Comparison of ENCODE assay signal across 16 mouse cellular contexts in genomic region chr2:17698161-17699087, GRCm38 (mm10). TPM values are rescaled to one million over a fixed set of nuclear protein-coding genes. Genes with fewer than 3 reads are reported as not detected.
DNase-seq lines count a peak whose midpoint lies in the region; ATAC-seq lines count a peak whose summit lies in the region.
"Had no signal": no experiment of that assay in that cellular context is flagged by ENCODE, and none has a peak within 500 bp of the region (broad histone marks: within the 10 kb centered on the region; RNA-seq: fewer than 3 reads in every experiment).

No protein-coding gene starts in this region.

- H3K27me3 ChIP-seq in midbrain, embryonic 11.5 days (ENCODE audit: control insufficient read depth, insufficient read depth, low read length): no peaks in the 10 kb centered on the region
- no peaks in the 10 kb centered on the region for H3K27me3 ChIP-seq in intestine, embryonic 15.5 days (replicated peaks)
- H3K27me3 ChIP-seq: heart, embryonic 12.5 days; limb, embryonic 12.5 days had no signal

- H3K4me2 ChIP-seq in midbrain, embryonic 11.5 days: no peak overlapping the region
- no peak overlapping the region for H3K4me2 ChIP-seq in intestine, embryonic 15.5 days (replicated peaks)
- H3K4me2 ChIP-seq: heart, embryonic 12.5 days; limb, embryonic 12.5 days had no signal

- DNase-seq in left cerebral cortex, postnatal 4 days: peak; percentile 15
- no peak for DNase-seq in left cerebral cortex, adult 8-10 months (ENCODE audit: low spot score in 2 of 2)
- peak; percentile 60 for DNase-seq in gonadal fat pad, adult 2 months (ENCODE audit: low read depth)
- DNase-seq in midbrain, embryonic 11.5 days (ENCODE audit: low spot score, missing footprints): peak; percentile 70
- DNase-seq in heart, adult 18-20 months: no peak
- no peak for DNase-seq in frontal cortex, postnatal 36 days (ENCODE audit: low spot score in 2 of 2)
- DNase-seq in left cerebral cortex, postnatal 10 days (ENCODE audit: extremely low spot score in 1 of 2, low spot score in 2 of 2): no peak
- DNase-seq: B cell, adult 2 months; lung, adult 18-20 months; right cerebral cortex, adult 18-20 months; thymus, adult 18-20 months had no signal

- intact Hi-C loops in left cerebral cortex, postnatal 4 days (cut with DNase I): no loop called here
- intact Hi-C loops in left cerebral cortex, postnatal 10 days (cut with DNase I): no loop called here

- no peak overlapping the region for H3K4me3 ChIP-seq in midbrain, embryonic 11.5 days (ENCODE audit: low read depth, low read length)
- no peak overlapping the region for H3K4me3 ChIP-seq in intestine, embryonic 15.5 days (replicated peaks)
- H3K4me3 ChIP-seq: heart, embryonic 12.5 days; limb, embryonic 12.5 days; myocyte had no signal

- H3K9ac ChIP-seq in midbrain, embryonic 11.5 days (ENCODE audit: low read length): no peak overlapping the region
- H3K9ac ChIP-seq in intestine, embryonic 15.5 days: no peak overlapping the region
- H3K9ac ChIP-seq: heart, embryonic 12.5 days; limb, embryonic 12.5 days had no signal

- H3K9me3 ChIP-seq in midbrain, embryonic 11.5 days (ENCODE audit: control insufficient read depth, low read length): no peaks in the 10 kb centered on the region
- no peaks in the 10 kb centered on the region for H3K9me3 ChIP-seq in intestine, embryonic 15.5 days
- H3K9me3 ChIP-seq: heart, embryonic 12.5 days; limb, embryonic 12.5 days had no signal

- H3K36me3 ChIP-seq in midbrain, embryonic 11.5 days (ENCODE audit: control insufficient read depth, insufficient read depth, low read length): no peaks in the 10 kb centered on the region
- no peaks in the 10 kb centered on the region for H3K36me3 ChIP-seq in intestine, embryonic 15.5 days
- H3K36me3 ChIP-seq: heart, embryonic 12.5 days; limb, embryonic 12.5 days had no signal

- 36% methylated on average over 4 of the region's 4 CpGs for WGBS in midbrain, embryonic 11.5 days
- WGBS in intestine, embryonic 15.5 days: 66% methylated on average over 4 of the region's 4 CpGs

- H3K27ac ChIP-seq in midbrain, embryonic 11.5 days (ENCODE audit: low read depth, low read length): no peak overlapping the region
- H3K27ac ChIP-seq in intestine, embryonic 15.5 days: no peak overlapping the region
- H3K27ac ChIP-seq: limb, embryonic 12.5 days; macrophage had no signal

- peaks cover 7% of the 10 kb centered on the region for H3K4me1 ChIP-seq in midbrain, embryonic 11.5 days (ENCODE audit: control insufficient read depth, insufficient read depth, low read length)
- H3K4me1 ChIP-seq in intestine, embryonic 15.5 days (replicated peaks): no peaks in the 10 kb centered on the region
- H3K4me1 ChIP-seq: heart, embryonic 12.5 days had no signal

- peak; percentile 61 for ATAC-seq in midbrain, embryonic 11.5 days (ENCODE audit: low FRiP score)
- no peak for ATAC-seq in intestine, embryonic 15.5 days

RNA-seq across cellular contexts. Expression of gene Nebl, which starts 32.8 kb away (rescaled TPM):
- total RNA-seq in left cerebral cortex, postnatal 4 days (2021): 10 to 100 TPM; 28.1 to 36.5 TPM
- 100 to 1,000 TPM in 1 of 4 experiments, 10 to 100 TPM in 3; 82.9 to 102 (median 92.0) TPM for total RNA-seq in left cerebral cortex, adult 8-10 months (2022)
- 6.3 and 10.7 TPM in 2 replicates for polyA plus RNA-seq in gonadal fat pad, adult 2 months (2012; rRNA removed)
- polyA plus RNA-seq in midbrain, embryonic 11.5 days (2014; fragmentation: Nextera tagmentation; extraction: Ambion mirVana): 2.7 and 2.8 TPM in 2 replicates
- 100 to 1,000 TPM; 335 to 343 TPM for total RNA-seq in heart, adult 18-20 months (2021)
- polyA plus RNA-seq in intestine, embryonic 15.5 days (2015; fragmentation: Nextera tagmentation; extraction: Ambion mirVana): 0.43 and 1.1 TPM in 2 replicates
- total RNA-seq in left cerebral cortex, postnatal 10 days (2021): 10 to 100 TPM; 55.1 to 59.2 TPM
- polyA plus RNA-seq: macrophage had no signal

Comparison
In these comparisons a context has a peak if more than half of its experiments do, and no peak if none do; other contexts are left out.
1. DNase-seq: peak in left cerebral cortex, postnatal 4 days (single experiment), gonadal fat pad, adult 2 months (single experiment) and midbrain, embryonic 11.5 days (single experiment); none in left cerebral cortex, adult 8-10 months (0 of 2), heart, adult 18-20 months (0 of 2), frontal cortex, postnatal 36 days (0 of 2) and left cerebral cortex, postnatal 10 days (0 of 2).